Mouse (Mus musculus) left cerebral cortex, adult 18-20 months (tissue): ENCODE measurements around the gene Spaar. TPM values are rescaled to one million over a fixed set of nuclear protein-coding genes. Genes with fewer than 3 reads are reported as not detected.
"Not testable (repeated sequence)": the region's sequence is repeated elsewhere in the genome, so short reads cannot be mapped to it uniquely, and the experiment has no call there.

Experiments used
- DNase-seq, 2 experiments: peaks; one replicate each; pipeline ENCODE4 v3.0.0; 2021 to 2022; ENCODE audit warnings: low spot score in 2 of 2, mixed read lengths in 1 of 2
- total RNA-seq, 2 experiments: library from RNA; stranded (reverse); gene quantifications; 2 replicates each; pipeline ENCODE4 v1.2.3; 2021

The Spaar gene
- total RNA-seq, 2 experiments from 2014 or later, result 0.44 to 1.1 TPM

DNA sequence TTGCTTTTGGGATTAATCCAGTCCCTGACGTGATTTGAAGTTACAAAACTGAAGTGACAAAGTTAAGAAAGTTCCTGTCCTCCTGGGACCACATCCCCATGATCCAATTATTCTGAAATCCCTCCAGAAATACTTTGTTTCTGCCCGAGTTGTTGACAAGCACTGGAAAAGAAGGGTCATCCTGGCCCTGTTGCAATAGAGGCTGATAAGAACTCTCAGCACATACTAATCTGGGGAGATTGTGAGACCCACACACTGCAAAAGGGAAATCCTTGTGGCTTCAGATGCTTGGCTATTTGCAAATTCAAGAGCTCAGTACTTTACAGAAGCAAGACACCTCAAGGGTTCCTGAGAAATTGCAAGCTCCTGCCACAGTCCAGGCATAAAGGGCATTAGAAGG, 42.5 kb downstream of the Spaar start:
- DNase-seq, result no peak

DNA sequence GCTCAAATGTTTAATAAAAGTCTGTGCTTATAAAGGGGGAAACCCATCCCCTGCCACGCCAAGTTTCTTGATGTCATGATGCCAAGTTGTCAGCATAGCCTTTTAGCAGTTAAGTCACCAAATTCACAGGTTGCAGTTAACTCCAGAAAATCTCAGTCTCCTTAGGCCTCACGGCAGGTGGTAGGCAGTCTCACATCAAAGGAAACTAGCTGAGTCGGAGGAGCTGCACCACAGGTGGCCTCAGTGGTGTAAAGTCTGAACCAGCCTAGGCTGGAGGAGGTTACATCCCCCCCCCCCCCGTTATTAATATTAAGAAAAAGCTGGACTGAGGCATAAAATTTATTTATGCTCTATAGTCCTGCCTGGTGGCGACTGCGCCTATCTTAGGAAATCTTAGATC, 65.5 kb downstream of the Spaar start:
- DNase-seq, result no peak

DNA sequence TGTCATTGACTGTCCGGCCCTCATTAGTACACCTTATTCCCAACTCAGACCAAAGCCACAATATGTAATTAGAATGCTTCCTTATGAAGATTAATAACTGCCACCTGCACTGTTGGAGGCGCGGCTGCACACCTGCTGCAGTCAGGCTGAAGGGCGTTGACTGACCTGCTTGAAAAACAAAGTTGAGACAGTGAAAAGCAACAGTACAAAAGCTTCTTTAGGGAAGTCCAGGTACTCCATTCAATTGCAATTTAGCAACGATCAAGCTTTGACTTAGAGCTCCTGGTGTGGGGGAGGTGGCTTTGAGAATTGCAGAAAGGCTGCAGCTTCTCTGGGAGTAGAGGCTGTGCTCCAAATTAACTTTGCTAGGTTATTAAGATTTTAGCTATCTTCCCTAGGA, 66.0 kb downstream of the Spaar start:
- not testable (repeated sequence) for DNase-seq

DNA sequence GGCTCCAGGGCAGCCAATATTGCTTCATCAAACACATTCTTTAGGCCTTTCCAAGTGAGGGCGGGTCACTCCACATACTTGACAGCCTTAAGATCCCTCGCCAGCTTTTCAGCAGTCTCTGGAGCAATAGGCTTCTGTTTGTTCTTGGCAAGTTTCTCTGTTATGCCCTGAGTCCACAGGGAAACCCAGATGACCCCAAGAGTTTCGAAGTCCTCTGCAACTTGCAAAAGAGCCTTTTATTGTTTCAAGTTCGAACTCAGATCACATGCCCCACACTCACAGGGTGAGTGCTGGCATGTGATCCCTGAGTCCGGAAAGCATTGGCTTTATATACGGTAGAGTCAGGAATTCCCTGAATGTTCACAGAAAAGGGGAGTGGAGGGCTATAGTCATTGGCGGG, 69.1 kb downstream of the Spaar start:
- no peak for DNase-seq

Other genes with a start within 250 kb of the Spaar start
- not detected for gene Sit1, start 246.3 kb upstream of the Spaar start, total RNA-seq
- 10 to 100 TPM; 29.9 to 30.0 TPM for gene Ccdc107, start 237.1 kb upstream of the Spaar start, total RNA-seq
- gene Arhgef39, start 230.3 kb upstream of the Spaar start, total RNA-seq, result 1 to 10 TPM in 1 of 2 experiments, under 1 TPM in 1; 0.21 to 1.8 TPM
- 1 to 10 TPM in 1 of 2 experiments, under 1 TPM in 1; 0.42 to 1.8 TPM for gene Car9, start 223.1 kb upstream of the Spaar start, total RNA-seq
- gene Tpm2, start 206.3 kb upstream of the Spaar start, total RNA-seq, result 1 to 10 TPM; 8.4 to 9.9 TPM
- gene Creb3, start 167.7 kb upstream of the Spaar start, total RNA-seq, result 10 to 100 TPM; 78.1 to 80.9 TPM
- gene Tln1, start 167.3 kb upstream of the Spaar start, total RNA-seq, result 10 to 100 TPM; 51.7 to 51.8 TPM
- 10 to 100 TPM; 44.8 to 50.1 TPM for gene Rgp1, start 151.3 kb upstream of the Spaar start, total RNA-seq
- gene Gba2, start 151.2 kb upstream of the Spaar start, total RNA-seq, result 10 to 100 TPM; 62.1 to 64.2 TPM
- gene Msmp, start 145.5 kb upstream of the Spaar start, total RNA-seq, result not detected
- 10 to 100 TPM; 47.5 to 48.4 TPM for gene Npr2, start 98.1 kb upstream of the Spaar start, total RNA-seq
- gene Spag8, start 76.4 kb upstream of the Spaar start, total RNA-seq, result 1 to 10 TPM in 1 of 2 experiments, under 1 TPM in 1; 0.87 to 2.1 TPM
- 10 to 100 TPM; 34.1 to 40.5 TPM for gene Hint2, start 73.6 kb upstream of the Spaar start, total RNA-seq
- 10 to 100 TPM; 57.7 to 64.8 TPM for gene Tmem8b, start 61.1 kb upstream of the Spaar start, total RNA-seq
- gene Fam221b, start 60.9 kb upstream of the Spaar start, total RNA-seq, result 1 to 10 TPM; 1.6 to 1.7 TPM
- not detected for gene Olfr70, start 29.2 kb upstream of the Spaar start, total RNA-seq
- under 1 TPM in 1 of 2 experiments, not detected in 1; 0.12 TPM for gene Olfr71, start 19.8 kb upstream of the Spaar start, total RNA-seq
- 1 to 10 TPM in 1 of 2 experiments, under 1 TPM in 1; 0.61 to 1.5 TPM for gene Hrct1, start 2.8 kb upstream of the Spaar start, total RNA-seq
- not detected for gene Olfr159, start 41.0 kb downstream of the Spaar start, total RNA-seq
- gene Olfr156, start 93.9 kb downstream of the Spaar start, total RNA-seq, result not detected
- not detected for gene Olfr157, start 110.2 kb downstream of the Spaar start, total RNA-seq
- not detected for gene Olfr155, start 121.5 kb downstream of the Spaar start, total RNA-seq
- gene Reck, start 145.5 kb downstream of the Spaar start, total RNA-seq, result 1 to 10 TPM; 6.5 to 8.3 TPM
- 1 to 10 TPM; 3.1 to 4.1 TPM for gene Glipr2, start 227.4 kb downstream of the Spaar start, total RNA-seq